Mouse (Mus musculus): ENCODE data around the gene Fgf2.

GRCm38 (mm10) chr3:37379201-37379600 is 31.1 kb downstream of the Fgf2 start:
- no peak for TF ChIP-seq CTCF (IDR thresholded peaks at IDR 0.05; ENCODE audit: borderline replicate concordance, extremely low read depth, insufficient read depth, insufficient read length)
- no peak for TF ChIP-seq POLR2A (IDR thresholded peaks at IDR 0.05; ENCODE audit: borderline replicate concordance, extremely low read depth, insufficient read depth, insufficient read length, poor library complexity, severe bottlenecking)

Data from brain, embryonic 14.5 days (tissue).